Mouse (Mus musculus) activated CD4-positive, CD25-positive, alpha-beta regulatory T cell, adult 4 months (primary cell): ENCODE measurements at regions not wholly inside any gene's neighbourhood (a gene's known extent, or its start where the extent isn't known, plus 50 kb on each side); places are given as distances from the start of the nearest gene placed in this dataset.
A peak's percentile ranks its signal among the peaks of the same experiment; 100 is the strongest.

Experiments used
- ATAC-seq: one replicate; pipeline ENCODE4 v1.8.0; 2017

DNA sequence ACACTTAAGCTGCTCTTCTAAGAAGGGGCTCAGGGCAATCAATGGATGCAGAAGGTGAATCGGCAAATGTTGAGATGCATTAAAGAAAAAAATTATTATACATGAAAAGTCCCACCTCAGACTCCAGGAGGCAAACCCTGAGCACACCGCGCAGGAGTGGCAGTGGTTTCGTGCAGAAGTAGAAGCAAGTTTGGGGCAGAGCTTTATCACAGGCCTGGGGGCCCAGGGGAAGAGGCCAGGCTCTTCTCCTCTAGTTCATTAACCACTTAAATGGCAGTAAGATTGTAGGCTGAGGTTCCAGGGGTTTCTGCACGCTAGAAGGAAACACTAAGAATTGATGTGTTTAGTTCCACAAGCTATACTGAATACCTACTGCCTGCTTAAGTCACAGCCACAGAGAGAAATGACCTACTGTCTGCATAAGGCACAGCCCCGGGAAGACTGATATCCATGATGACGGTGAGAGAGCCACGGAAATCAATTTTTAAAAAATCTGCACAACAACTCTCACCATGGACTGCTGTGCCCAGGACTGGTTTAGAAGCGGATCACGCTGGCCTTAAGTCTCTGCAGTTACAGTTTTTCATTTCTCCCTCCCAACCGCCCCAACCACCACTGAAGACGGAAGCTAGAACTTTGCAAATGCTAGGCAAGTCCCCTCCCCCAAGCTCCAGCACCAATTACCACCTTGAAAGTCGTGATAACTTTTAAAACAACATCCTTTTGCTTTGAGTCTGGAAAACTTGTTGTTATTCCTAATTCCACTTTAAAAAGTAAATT lies 132.2 kb upstream of the Lef1 start:
- ATAC-seq = peak; percentile 60

DNA sequence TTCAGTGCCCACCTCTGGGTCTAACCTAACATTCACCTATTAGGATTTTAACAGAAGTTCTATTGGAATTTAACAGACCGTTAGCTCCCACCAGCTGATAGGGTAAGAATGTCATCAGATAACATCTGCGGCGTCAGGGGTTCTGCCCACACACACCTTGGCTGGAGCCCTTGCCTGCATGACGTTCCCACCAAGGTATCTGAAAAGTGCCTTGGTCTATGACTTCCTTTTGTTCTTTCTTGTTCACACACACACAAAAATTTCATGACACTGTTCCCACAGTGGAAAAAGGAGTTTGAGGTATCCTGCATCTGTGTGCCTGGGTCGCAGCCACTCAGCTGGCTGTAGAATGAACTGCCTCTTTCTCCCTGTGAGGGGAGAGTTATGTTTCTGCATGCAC lies 134.1 kb upstream of the Lef1 start:
- peak; percentile 41 for ATAC-seq

DNA sequence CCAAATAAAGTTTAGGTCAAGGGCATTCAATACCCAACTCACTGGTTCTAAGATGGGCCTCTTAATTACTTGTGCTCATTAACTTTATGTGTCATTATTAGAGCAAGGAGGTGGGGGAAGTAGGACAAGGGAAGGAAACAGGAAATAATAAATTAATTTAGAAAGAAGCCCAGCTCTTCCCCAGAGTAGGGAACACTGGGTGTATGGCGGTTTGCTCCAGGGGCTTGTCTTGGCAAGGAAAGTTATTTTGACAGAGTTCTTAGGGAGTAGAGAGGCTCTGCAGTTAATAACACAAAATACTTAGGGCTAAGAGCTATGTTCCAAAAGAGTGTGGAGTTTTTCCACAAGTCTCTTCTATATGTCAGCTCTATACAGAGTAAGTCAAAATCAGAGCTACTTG lies 135.0 kb upstream of the Lef1 start:
- ATAC-seq = no peak

DNA sequence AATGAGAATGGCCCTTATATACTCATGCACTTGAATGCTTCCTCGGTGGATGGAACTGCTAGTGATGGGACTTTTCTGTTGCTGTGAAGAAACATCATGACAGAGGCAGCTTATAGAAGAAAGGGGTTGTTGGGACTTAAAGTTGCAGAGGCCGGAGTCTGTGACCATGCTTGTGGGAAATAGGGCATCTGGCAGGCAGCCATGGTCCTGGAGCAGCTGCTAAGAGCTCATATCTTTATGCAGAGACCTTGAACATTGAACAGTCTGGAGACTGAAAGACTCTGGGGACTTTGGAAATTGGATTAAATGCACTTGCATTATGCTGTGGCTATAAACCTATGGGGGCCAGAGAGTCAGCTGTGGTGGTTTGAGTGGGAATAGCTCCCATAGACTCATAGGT lies 138.1 kb upstream of the Lef1 start:
- no peak for ATAC-seq

DNA sequence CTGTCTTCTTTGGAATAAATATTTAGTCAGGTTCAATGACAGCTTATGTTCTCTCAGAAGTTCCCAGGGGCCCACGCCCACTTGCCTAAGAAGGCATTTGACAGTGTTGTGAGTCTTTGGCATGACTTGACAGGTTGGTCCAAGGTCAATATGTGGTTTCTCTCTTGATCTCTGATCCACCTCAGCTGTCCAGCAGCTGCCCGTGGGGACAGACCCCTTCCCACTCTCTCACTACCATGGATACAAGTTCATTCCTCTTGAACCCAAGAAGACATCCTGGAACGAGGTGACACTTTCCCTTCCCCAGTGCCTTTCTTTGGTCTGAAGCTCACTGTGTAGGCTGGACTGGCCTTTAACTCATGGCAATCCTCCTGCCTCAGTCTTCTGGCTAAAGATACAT lies 145.0 kb upstream of the Lef1 start:
- ATAC-seq = no peak

DNA sequence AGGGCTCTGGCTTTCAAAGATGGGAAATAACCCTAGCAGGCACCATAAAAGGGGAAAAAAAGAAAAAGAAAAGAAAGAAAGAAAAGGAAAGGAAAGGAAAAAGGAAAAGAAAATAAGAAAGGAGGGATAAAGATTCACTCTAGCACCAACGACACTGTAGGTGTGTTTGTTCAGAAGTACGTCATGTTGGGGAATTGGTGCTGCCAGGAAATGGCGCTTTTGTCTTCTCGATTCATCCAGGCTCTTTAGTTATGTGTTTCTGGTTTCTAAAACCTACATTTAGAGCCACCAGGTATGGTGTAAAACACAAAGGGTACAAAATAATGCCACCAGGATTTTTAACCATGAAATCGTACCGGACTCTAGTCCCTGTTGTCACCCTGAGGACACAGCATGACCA lies 146.2 kb upstream of the Lef1 start:
- no peak for ATAC-seq

DNA sequence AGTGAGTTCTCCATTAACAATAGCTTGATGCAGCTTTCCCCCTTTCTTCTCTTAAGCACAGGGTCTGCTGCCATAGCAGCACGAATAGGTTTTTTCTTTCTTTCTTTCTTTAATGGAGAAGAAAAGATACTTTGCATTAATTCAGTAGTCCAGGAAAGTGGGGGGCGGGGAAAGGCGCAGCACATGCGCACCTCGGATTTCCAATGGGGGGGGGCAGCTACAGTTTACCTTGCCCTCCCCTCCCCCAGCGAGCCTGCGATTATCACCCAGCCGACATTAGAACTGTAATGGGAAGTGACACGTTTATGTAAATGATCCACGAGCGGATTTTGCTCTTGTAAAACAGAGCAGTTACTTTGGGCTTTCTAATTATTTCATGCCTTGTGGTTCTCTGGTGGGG lies 146.6 kb upstream of the Lef1 start:
- ATAC-seq = no peak

DNA sequence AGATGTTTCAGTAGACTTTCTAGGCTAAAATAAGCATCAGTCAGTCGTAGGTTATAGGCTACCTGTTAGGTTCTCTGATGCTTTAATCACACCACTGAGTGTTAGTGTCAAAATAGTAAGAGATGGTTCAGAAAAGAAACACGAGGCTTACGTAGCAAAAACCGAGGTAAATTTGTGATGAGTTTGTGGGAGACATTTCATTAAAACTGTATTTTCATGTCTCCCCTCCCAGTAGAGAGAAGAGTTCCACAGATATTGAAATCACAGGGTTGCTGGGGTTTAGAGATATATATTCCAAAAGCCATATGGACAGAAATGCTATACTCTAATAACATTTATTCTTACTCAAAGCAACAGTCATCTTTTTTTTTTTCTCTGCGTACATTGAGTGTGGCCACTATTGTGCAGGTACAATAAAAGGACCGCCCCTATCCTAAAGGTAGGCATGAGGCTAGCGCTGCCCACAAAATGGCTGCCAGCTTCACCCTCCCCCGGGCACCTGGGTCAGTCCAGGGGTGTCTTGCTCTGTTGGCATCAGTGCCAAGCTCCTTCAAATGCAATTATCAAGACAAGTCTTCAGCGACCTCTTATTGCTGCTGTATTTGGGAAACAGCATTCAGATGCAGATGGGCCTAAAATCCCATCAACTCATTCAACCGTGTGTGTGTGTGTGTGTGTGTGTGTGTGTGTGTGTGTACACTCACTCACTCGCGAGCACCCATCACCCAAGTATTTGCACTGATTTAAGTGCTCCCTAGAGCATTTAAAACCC lies 147.4 kb upstream of the Lef1 start:
- ATAC-seq = no peak

DNA sequence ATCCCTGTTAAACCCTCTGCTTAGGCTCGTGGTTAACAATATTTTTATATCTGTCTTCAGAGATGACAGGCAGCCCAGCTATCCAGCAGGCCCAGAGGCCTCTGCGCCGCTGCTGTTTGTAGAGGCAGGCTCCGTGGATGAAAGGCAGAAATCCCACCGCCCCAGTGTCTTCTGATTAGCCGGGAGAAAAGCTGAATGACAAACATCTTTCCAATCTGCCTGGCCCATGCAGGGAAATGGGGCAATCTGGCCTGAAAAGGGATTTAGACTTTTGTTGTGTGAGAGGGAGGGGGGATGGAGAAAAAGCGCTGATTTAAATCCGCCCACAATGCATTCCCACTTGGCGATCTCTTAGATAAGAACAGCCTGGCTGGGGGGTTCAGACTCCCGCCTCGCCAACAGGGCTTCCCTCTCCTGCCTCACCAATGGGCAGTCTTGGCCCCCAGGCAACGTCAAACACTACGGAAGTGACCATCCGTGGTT lies 148.1 kb upstream of the Lef1 start:
- ATAC-seq = no peak

DNA sequence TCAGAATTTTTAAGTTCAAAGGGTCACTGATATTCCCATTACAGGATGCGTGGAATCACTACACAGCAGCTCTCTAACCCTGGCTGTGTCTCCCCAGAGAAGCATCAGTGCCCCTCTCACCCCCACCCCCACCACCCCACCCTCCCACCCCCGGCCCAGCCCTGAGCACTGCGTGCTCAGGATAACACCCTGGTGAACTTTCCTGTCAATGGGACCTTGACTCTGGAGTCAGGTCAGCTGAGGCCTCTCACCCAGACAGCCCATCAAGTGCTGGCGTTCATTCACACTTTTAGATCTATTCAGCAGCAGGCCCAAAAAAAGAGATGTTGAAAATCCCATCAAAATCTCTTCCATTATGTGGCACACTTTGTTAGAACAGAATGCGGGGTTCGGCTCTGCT lies 148.6 kb upstream of the Lef1 start:
- ATAC-seq = no peak

DNA sequence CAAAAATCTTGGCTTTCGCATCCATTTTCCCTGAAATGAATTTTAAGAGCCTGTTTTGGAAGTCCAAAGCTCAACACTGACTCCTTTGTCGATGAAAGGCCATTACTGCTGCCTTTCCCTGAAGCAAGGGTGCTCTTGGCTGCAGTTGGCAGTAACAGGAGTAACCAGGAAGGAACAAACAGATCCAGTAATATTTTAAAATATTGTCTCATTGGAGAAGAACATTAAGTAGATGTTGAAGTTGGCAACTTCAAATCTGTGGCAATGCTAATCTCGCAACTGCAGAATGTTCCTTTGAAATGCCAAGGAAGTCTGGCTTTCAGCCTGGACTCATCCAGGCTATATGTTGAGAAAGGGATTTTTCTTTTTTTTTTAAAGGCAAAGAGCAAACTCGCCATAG lies 154.3 kb upstream of the Lef1 start:
- ATAC-seq = no peak

DNA sequence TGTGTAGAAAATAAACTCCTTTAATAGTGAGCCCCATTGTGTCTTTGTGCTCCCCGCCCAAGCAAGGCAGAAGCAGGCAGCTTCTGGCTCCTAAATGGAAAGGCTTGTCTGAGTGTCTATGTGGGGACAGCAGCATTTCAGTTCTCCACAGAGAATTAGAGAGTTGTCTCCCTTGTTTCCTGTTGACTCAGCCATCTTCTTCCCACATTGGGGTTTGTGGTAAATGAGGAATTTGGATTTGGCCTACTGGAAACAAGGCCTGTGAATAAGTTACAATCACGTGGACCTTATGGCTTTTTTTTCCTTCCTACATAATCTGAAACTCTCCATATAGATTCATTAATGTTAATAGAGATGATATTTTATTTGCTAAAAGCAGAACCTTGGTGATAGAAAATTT lies 158.9 kb upstream of the Lef1 start:
- ATAC-seq = no peak

DNA sequence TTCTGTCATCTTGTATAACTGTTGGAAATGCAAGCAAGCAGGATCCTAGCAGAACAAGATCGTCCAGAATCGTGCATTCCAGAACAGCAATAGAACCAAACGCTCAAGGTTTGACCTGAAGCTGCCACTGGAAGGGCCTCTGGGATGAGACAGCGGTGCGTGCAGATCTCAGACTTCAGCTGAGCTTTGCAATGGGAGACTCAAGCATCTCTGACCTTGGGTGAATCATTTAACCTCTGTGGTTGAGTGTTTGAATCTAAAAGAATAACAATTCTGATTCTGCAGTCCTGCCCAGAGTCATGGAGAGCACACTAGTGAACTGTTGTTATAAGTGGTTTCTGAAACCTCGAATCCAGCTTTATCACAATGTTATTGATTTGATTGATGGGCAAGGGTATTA lies 159.4 kb upstream of the Lef1 start:
- no peak for ATAC-seq

DNA sequence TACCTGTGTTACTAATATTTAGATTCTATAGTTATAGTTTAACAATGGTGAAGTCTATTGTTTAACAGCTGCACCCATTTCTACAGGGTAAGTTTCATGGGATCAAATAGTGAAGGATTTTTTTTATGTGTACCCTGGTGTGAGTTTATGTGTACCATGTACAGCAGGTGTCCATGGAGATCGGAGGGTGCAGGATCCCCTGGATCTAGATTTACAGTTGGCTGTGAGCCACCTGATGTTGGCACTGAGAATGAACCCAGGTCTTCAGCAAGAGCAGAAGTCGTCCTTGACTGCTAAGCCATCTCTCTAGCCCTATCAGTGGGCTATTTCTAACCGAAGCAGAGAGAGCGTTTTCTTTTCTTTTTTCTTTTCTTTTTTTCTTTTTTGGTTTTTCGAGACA lies 162.4 kb upstream of the Lef1 start:
- ATAC-seq = no peak

DNA sequence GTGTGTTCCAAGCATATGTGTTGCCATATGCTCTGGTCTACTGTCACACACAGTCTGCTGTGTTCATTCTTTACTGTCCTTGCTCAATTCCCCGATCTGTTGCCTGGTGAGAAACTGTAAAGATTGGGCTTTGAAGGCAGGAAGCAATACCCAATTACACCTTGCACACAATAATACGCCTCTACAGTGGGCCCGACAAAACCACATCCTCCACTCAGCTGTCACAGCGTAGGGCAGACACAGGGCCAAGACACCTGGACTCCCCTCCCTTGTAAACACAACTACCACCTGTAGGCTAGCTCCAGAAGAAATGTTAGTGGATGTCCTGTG lies 163.0 kb upstream of the Lef1 start:
- ATAC-seq = peak; percentile 96

DNA sequence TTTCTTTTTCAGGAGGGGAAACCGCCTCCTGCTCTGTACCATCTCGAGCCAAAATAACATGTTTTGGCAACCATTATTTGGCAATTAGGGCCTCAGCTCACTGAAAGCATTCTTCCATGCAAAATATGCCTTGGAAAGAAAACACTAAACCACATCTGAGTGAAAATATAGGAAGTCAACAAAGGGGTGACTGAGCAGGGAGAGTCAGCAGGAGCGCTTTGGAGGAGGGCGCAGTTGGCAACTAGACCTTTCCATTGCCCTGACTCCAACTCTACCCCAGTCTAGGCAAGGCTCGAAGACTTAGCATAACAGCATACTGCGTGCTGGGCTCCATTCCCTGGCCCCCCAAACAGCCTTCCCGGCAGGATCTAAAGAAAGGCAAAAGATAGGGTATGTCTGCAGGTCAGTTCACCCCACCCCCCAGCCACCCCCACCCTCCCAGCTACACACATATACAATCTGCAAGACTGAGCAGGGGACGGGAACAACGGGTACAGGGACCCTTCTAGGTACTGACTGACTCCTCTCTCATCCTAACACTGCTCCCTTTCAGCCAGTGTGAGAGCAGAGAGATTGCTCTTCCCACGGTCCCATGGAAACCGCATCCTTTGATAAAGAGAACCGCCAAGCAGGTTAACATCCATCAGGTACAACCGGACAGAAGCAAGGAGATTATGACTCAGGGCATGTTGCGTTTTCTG lies 163.5 kb upstream of the Lef1 start:
- ATAC-seq = no peak

DNA sequence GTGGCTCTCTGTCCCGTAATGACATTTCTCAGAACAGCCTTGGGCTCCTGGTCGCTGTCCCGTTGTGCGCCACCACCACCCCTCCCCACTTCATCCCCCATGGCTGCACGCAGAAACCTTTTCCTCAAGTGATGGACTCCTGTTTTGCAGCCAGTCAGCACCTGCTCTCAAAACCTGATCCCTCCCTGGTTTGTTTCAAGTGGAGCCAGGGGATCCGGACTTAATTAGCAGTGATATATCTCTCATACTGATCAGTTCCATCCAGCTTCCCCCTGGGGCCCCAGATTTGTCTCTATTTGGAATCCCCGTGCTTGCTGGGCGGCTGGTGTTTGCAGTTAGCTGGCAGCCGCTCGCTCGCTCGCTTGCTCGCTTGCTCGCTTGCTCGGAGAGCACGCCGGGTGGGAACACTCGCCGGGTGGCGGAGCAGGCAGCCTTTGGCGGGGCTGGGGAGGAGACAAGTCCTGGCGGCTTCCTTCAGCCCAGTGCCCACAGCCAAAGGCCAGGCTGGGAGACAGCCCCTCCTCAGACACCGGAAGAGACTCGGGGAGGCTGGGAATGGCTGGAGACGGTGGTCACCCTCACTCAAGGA lies 164.3 kb upstream of the Lef1 start:
- no peak for ATAC-seq

DNA sequence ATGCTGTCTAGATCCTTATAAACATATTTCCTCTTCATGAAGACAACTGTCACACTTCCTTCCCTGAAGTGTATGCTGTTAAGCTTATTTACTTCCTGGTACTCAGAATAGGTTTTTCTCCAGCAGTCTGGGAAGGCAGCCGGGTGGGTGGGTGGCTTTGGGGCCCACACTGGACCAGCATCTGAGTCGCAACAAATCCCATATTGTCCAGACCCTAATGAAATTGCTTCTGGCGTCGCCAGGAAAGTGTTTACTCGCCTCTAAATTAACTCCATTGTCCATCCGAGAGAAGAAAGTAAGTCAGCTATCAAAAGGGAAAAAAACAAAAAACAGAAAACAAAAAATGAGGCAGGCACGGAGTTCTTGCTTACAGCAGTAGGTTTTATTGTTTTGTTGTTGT lies 164.9 kb upstream of the Lef1 start:
- ATAC-seq = no peak

DNA sequence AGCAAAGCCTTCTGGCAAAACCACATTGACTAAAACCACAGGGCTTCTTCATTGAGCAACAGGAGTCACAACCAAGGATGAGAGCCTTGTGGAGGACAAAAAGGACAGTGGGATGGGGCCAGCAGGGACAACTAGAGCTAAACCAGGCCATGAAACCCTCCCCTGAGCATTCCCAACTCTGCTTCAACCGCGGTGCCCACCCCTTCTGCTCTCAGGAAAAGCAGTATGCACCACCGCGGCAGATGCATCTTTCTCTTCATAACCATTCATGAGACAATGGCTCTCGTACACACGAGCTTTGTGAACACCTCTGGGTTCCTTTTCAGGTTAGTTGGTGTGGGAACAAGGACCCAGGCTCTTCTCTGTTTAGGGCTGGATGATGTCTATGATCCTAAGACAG lies 166.0 kb upstream of the Lef1 start:
- no peak for ATAC-seq

DNA sequence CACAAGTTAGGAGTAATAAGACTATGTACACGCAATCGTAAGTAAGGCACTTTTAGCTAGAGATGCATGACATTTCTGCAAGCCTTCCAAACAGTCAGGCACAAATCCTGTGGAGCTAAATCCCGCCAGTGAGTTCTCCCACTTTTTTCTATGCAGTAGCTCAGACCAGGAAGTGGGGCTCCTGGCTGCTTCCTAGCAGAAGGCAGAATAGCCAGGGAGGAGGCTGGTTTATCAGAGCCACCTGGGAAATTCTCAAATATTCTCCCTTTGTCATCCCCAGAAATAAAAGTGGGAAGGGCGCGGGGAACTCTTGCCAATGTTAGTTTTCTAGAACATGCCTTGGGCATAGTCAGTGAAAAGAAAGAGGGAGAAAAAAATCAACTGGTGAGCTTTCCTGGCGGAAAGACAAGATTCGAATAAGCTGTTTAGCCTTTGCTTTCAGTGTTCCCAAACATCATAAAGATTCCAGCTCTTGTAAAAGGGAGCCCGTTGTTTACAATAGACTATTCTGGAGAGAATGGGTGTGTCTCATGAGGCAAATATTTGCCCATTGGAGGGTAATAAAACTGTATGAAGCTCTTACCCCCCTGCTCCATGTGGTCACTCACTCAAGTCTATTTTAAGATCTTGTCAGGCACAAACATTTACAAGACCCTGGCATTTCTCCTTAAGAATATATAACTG lies 167.2 kb upstream of the Lef1 start:
- ATAC-seq = no peak

DNA sequence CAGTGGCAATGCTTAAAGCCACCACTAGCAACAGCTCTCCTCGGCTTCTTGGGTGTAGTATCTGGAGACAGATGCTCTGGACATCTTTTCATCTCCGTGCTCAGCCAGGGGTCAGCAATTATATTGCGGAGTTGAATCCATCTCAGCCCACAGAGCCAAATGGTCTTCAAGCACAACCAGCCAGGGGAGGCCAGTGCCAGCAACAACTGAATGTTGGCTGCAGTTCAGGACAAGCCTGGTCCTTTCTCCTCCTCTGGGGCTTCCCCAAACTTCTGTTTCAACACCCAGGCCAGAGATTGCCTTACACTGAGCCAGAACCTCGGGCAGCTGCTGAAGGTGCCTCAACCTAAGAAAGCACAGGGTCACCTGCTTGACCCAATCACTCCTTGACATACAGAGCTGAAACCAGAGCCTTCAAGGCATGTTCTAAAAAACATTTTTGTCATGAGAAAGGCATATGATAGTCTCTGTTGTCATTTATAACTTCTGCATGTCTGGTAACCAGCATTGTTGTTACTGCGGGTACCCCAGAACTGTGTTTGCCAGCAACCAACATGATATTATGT lies 169.9 kb upstream of the Lef1 start:
- ATAC-seq = no peak

DNA sequence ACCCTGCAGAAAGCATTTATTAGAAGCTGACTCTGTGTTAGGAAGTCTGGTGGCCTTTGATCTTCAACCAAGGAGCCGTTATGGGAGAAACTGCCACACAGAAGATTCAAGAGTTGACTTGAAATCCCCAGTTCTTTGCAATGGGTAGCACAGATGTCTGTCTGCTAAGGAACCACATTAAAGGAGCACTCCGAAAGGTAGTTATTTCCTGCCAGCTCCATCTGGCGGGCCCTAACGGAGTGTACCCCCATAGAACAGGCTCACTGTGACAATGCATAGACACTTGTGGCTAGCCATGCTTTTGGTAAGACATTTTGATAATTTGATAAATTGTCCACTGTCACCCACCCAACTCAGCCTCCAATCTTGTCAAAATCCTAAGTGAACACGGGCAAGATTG lies 173.3 kb upstream of the Lef1 start:
- ATAC-seq = peak; percentile 93

DNA sequence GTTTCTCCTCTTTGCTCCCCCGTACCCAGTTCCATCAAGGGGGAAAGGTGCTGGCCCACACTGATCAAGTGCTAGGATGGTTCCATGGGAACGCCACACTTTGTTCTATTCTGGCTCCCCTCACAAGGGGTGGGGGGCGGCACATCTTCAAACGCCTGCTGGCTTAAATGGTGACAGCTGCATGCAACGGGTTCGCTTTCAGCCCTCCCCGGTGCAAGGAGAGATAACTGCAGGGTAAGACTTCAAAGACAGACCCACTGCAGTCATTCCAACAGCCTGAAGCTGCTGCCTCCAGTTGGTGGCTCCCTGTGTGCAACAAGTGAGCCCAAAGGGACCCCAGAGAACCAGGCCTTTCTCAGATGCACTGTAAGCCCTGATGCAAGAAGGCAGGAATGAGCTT lies 173.9 kb upstream of the Lef1 start:
- no peak for ATAC-seq
